Mouse (Mus musculus): ENCODE measurements around the gene Kcnn3.

Kcnn3 gene

GRCm38 (mm10) chr3:89569058-89569457 is 49.1 kb downstream of the Kcnn3 start:
- DNase-seq: no peak

GRCm38 (mm10) chr3:89569707-89570324 is 49.9 kb downstream of the Kcnn3 start:
- no peak for DNase-seq

- DNase-seq: no peak
Observed at GRCm38 (mm10) chr3:89570362-89570761, 50.4 kb downstream of the Kcnn3 start.

DNA sequence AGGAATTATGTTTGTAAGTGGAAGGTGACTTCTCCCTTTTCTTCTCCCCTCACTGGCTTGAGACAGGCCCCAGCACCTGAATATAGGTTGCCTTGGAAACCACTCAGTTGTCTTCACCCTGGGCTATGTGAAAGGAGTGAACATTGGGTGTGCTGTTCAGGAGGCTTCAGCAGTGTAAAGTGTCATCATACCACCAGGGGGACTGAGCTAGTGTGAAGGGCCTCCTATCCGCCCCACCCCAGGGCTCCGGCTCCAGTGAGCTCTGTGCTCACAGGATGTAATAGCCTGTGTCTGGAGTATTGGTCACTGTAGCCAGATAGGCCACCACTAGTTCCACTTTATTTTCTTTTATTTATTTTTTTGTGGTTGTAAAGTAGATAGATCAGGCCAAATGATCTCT is 54.3 kb downstream of the Kcnn3 start:
- DNase-seq: no peak

GRCm38 (mm10) chr3:89576381-89576780 is 56.4 kb downstream of the Kcnn3 start:
- DNase-seq: no peak

DNA sequence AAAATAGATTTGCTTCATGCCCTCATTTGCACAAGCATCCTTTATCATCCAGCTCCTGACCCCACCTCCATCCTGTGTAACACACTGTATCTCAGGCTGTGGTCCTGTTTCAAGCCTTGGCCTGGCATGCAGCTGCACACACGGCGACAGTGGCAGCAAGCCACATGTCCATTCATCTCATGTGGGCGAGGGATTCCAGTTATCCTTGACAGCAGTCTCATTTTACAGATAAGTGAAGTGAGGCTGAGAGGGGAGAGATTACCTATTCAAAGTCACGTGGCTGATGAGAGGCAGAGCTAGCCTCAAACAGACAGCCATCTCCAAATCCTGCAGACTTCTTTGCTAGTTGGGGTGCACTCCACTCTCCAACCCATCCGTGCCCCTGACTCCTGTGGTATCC is 57.2 kb downstream of the Kcnn3 start:
- no peak for DNase-seq

DNA sequence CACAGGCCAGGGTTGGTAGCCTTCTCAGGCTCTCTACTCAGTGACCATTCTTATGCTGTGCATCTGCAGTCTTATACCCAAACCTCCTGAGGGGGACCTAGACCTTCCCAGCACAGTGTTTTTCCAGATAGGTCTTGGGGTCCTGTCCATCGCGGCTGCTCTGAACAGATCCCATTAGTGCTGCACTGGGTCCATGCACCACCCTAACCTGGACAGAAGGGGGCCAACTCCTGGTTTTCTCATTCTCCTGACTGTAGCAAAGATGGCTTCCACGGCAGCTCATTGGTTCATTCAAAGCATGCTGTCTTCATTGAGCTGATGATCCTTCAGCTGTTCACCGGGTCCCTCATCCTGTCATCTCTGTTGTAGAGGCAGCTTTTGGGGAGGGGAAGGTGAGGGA is 58.1 kb downstream of the Kcnn3 start:
- DNase-seq: no peak

GRCm38 (mm10) chr3:89578803-89579202 is 58.8 kb downstream of the Kcnn3 start:
- no peak for DNase-seq

DNA sequence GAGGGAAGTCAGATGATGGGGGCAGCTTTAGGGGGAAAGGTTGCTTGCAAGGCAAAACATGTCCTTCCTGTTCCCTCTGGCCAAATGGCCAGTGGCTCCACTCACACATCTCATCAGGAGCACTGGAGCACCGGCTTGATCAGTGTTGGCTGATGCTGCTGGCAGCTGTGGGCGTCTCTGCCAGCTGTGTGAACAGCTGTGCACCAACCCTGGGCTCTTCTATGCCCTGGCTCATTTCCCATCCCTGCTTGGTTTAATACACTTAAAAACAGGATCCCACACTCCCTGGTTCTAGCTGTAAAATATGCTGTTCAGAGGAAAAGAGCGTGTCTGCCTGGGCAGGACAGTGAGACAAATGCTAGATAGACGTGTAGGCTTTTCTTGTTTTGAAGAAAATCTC is 64.3 kb downstream of the Kcnn3 start:
- no peak for DNase-seq

GRCm38 (mm10) chr3:89588436-89588835 is 68.5 kb downstream of the Kcnn3 start:
- DNase-seq: no peak

- no peak for DNase-seq
Observed at GRCm38 (mm10) chr3:89589321-89589720, 69.4 kb downstream of the Kcnn3 start.

DNA sequence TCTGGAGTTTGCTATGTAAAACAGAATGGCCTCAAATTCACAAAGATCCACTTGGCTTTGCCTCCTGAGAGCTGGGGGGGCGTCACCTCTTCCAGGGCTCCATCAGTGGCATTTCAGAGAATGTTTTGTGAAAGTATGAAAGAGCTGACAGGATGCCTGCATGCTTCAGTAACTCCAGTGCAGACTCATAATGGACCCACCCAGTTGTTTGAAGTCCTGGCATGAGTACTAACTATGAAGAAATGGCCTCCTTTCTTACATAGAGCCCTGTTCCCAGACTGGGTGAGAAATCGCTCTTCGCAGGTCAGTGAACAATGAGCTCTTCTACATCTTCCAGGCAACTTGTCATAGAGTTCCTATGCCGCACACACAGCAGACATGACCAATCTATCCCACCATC is 70.4 kb downstream of the Kcnn3 start:
- no peak for DNase-seq

GRCm38 (mm10) chr3:89591461-89591860 is 71.5 kb downstream of the Kcnn3 start:
- no peak for DNase-seq

- DNase-seq: no peak
Observed at GRCm38 (mm10) chr3:89592809-89593208, 72.8 kb downstream of the Kcnn3 start.

GRCm38 (mm10) chr3:89593524-89593923 is 73.6 kb downstream of the Kcnn3 start:
- no peak for DNase-seq

- no peak for DNase-seq
Observed at GRCm38 (mm10) chr3:89598361-89598760, 78.4 kb downstream of the Kcnn3 start.

DNA sequence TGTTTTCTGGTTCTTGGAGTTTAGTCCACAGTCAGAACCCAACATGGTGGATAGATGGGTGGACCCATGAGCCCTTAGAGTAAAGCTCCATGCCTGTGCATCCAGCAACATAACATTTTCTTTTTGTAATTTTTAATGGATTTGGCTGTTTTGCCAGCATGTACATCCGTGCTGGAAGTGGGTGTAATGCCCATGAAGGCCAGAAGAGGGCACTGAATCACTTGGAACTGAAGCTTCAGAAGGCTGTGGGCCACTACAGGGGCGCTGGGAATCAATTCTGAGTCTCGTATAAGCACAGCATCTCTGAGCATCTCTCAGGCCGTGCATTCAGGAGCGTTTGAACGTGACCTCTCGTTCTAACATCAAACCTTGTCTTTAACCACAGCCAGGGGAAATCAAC is 79.0 kb downstream of the Kcnn3 start:
- DNase-seq: no peak

- DNase-seq: no peak
Observed at GRCm38 (mm10) chr3:89601060-89601459, 81.1 kb downstream of the Kcnn3 start.

- DNase-seq: no peak
Observed at GRCm38 (mm10) chr3:89603300-89603699, 83.3 kb downstream of the Kcnn3 start.

DNA sequence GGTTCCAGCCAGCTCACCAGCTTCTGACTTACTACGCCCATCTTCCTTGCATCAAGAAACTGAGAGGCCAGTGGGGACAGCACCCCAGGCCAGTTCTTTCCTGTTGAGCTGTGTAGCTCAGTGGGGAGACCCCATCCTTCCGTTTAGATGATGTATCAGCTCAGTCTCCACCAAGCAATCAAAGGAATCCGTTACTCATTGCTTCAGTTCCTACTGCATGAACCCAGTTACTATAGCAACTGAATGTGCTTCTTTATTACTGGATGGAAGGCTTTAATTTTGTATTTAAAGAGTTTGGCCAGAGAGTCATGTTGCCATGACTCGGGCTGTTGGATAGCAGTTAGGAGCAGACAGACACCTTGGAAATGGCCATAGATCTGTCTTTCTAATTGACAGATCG is 85.3 kb downstream of the Kcnn3 start:
- no peak for DNase-seq

- DNase-seq: peak; percentile 36
Observed at GRCm38 (mm10) chr3:89607327-89607726, 87.4 kb downstream of the Kcnn3 start.

DNA sequence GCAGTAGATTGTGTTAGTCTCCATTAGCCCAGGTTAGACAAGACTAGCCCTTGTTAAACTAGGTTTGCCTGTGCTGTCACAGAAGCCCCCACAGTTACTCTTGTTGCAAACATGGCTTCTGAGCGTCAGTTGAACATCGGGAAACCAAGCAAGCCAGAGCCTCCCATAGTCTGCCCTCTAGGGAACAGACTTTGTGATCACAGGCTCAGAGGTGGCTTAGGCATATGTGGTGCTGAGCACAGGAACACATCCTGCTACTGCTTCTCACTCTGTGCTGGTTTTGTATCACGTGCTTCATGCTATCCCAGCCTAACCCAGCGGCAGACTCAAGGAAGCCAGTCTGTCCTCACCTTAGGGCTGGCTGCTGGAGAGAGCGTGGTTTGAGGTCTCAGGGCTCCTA is 92.1 kb downstream of the Kcnn3 start:
- DNase-seq: no peak

GRCm38 (mm10) chr3:89613526-89614523 is 93.9 kb downstream of the Kcnn3 start:
- DNase-seq: peak; percentile 86

- no peak for DNase-seq
Observed at GRCm38 (mm10) chr3:89616861-89617260, 96.9 kb downstream of the Kcnn3 start.
